Mouse (Mus musculus) thymus, adult 2 months (tissue): Measurements from ENCODE around the gene Tmem268.

Source experiments
- CTCF ChIP-seq: fragments of 200-500 bp; IDR thresholded peaks from 2 replicates; pipeline ENCODE4 v1.5.1; 2012; ENCODE audit warnings: mild to moderate bottlenecking, control low read depth, low read length, moderate library complexity, borderline replicate concordance; ENCODE audit not compliant: control insufficient read depth, poor library complexity, insufficient read depth; ENCODE audit errors: extremely low read depth
- POLR2A ChIP-seq: fragments of 200-500 bp; IDR thresholded peaks from 2 replicates; pipeline ENCODE4 v1.6.1; 2012; ENCODE audit warnings: mild to moderate bottlenecking, low read length, control low read depth, moderate library complexity; ENCODE audit not compliant: control insufficient read depth, poor library complexity, insufficient read depth; ENCODE audit errors: extremely low read depth

GRCm38 (mm10) chr4:63550908-63551307 lies 7.7 kb upstream of the Tmem268 start:
- TF ChIP-seq POLR2A, result no peak
- TF ChIP-seq CTCF, result no peak
